Mouse (Mus musculus) intestine, embryonic 14.5 days (tissue): ENCODE results near the gene Rab4b. TPM values are rescaled to one million over a fixed set of nuclear protein-coding genes. Genes with fewer than 3 reads are reported as not detected.
A peak's percentile ranks its signal among the peaks of the same experiment; 100 is the strongest.

Experiments used
- ATAC-seq: fragments of 200-750 bp; cut with Nextera tagmentation; replicated peaks from 2 replicates; pipeline ENCODE4 v1.8.0; 2017; ENCODE audit warnings: low read depth, moderate number of reproducible peaks, moderate TSS enrichment, moderate library complexity; ENCODE audit not compliant: low FRiP score, low TSS enrichment
- DNase-seq: peaks from one replicate; pipeline ENCODE4 v3.0.0-alpha.2; 2018; ENCODE audit warnings: low spot score
- H3K27ac ChIP-seq: fragments of 300-500 bp; sonication (generic); 2 replicates; pipeline ENCODE4 v1.5.1; 2014; ENCODE audit warnings: low read depth, mild to moderate bottlenecking, control low read depth
- H3K27me3 ChIP-seq: fragments of 300-500 bp; sonication (generic); replicated peaks from 2 replicates; pipeline ENCODE4 v1.6.1; 2014; ENCODE audit warnings: low read length, control low read depth; ENCODE audit not compliant: control insufficient read depth, insufficient read depth
- H3K36me3 ChIP-seq: fragments of 300-500 bp; sonication (generic); 2 replicates; pipeline ENCODE4 v1.6.1; 2014; ENCODE audit warnings: low read length, control low read depth; ENCODE audit not compliant: control insufficient read depth, insufficient read depth
- H3K4me1 ChIP-seq: fragments of 300-500 bp; sonication (generic); replicated peaks from 2 replicates; pipeline ENCODE4 v1.6.1; 2014; ENCODE audit warnings: low read length, control low read depth, mixed read lengths; ENCODE audit not compliant: control insufficient read depth, insufficient read depth
- H3K4me2 ChIP-seq: fragments of 300-500 bp; sonication (generic); 2 replicates; pipeline ENCODE4 v1.6.1; 2014; ENCODE audit warnings: low read length
- H3K4me3 ChIP-seq: fragments of 300-500 bp; sonication (generic); 2 replicates; pipeline ENCODE4 v1.5.1; 2014; ENCODE audit warnings: low read depth, low read length, control low read depth, mixed read lengths
- H3K9ac ChIP-seq: fragments of 300-500 bp; sonication (generic); 2 replicates; pipeline ENCODE4 v1.6.1; 2014; ENCODE audit warnings: mild to moderate bottlenecking, low read length
- H3K9me3 ChIP-seq: fragments of 300-500 bp; sonication (generic); 2 replicates; pipeline ENCODE4 v1.6.1; 2016; ENCODE audit warnings: low read length, control low read depth; ENCODE audit not compliant: control insufficient read depth
- WGBS: fragments of 180-500 bp; shearing (Covaris S2); extraction: QIAGEN DNeasy Blood & Tissue Kit; methylation state at CpG from one replicate; pipeline ENCODE4 v1.1.7; 2014; 5-methylcytosine and 5-hydroxymethylcytosine counted together
- polyA plus RNA-seq: library from polyadenylated mRNA; unstranded; fragments of >200 nt; fragmentation: Nextera tagmentation; extraction: Ambion mirVana; gene quantifications from 2 replicates; pipeline ENCODE4 v1.2.1, GENCODE M21; 2014

The Rab4b gene
- polyA plus RNA-seq, 1 experiment from 2014 or later = 59.8 TPM

DNA sequence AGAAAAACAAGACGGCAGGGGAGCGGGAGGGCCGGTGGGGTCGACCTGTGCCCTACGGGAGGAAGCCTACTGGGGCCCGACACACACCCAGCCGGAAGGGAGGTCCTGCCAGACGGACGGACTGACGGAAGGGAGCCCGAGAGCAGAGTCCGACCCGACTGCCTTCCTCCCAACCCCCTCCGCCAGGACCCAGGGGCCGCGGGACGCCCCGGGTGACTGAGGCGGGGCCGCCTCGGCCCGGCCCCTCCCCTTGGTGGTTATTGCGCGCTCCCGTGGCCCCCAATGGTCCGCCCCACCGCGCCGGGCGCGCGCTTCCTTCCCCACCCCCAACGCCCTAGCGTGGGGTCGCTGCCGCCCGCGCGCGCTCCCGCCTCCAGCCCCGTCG lies 12.5 kb downstream of the Rab4b start:
- Histone ChIP-seq H3K36me3 (peaks cover 43% of the 10 kb centered on the region), H3K27me3 (no peaks in the 10 kb centered on the region), H3K4me1 (peaks cover 35% of the 10 kb centered on the region), H3K9ac (peak overlapping the region; percentile 87), H3K4me3 (peak overlapping the region; percentile 72), H3K4me2 (peak overlapping the region; percentile 89), H3K9me3 (no peaks in the 10 kb centered on the region), H3K27ac (peak overlapping the region; percentile 98)
- WGBS = 1% methylated on average over 25 of the region's 43 CpGs
- ATAC-seq (peak; percentile 84), DNase-seq (no peak)

DNA sequence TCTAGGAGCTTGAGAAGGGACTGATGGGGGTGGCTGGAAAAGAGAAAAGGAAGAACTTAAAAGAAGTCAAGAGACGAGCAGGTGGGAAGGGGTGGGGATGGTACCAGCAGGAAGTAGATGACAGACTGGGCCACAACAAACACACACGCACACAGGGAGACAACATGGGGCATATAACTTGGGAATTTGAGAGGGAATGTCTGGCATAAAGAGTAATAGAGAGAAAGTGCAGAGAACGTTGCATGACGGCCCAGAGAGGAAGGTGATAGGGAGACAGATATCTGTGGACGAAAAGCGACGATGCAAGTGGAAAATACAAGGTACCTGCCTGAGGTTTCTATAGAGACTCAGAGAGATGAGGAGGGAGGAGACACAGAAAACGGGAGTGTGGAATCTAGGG lies 13.0 kb downstream of the Rab4b start:
- no peaks in the 10 kb centered on the region for H3K27me3 ChIP-seq
- H3K36me3 ChIP-seq = peaks cover 38% of the 10 kb centered on the region
- peak overlapping the region; percentile 72 for H3K4me3 ChIP-seq
- peaks cover 35% of the 10 kb centered on the region for H3K4me1 ChIP-seq
- peak overlapping the region; percentile 98 for H3K27ac ChIP-seq
- H3K4me2 ChIP-seq = peak overlapping the region; percentile 89
- DNase-seq (no peak), ATAC-seq (no peak)
- peak overlapping the region; percentile 87 for H3K9ac ChIP-seq
- 2% methylated on average over 8 of the region's 8 CpGs for WGBS
- no peaks in the 10 kb centered on the region for H3K9me3 ChIP-seq

DNA sequence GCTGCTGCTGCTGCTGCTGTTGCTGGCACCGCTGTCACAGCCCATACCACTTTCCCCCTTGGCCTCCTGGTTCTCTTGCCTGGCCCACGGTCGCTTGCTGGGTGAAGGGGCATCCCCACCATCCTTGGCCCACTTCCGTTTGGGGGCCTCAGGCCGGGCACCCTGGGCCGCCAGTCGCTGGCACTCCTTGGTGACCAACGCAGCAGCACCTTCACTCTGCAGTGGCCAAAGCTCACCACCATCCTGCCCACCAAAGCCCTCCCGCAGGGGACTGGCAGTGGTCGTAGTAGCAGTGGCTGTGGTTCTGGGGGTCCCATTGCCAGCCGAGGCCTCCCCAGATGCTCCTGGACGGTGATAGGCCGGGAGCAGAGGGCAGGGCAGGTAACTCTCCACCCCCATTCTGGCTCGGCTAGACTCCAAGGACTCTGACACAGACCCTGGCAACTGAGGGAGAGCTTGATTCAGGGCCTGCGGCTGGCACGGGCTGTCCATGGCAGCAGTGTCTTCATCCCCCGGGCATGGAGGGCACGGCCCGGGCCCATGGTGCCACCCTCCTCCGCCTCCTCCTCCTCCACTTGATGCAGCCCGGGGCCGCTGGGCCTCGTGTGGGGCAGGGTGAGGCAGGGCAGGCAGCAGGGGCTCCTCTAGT lies 13.6 kb downstream of the Rab4b start:
- Histone ChIP-seq H3K4me3 (peak overlapping the region; percentile 72), H3K4me1 (peaks cover 39% of the 10 kb centered on the region), H3K27me3 (no peaks in the 10 kb centered on the region), H3K36me3 (peaks cover 36% of the 10 kb centered on the region), H3K9ac (peak overlapping the region; percentile 87), H3K4me2 (peak overlapping the region; percentile 89), H3K27ac (no peak overlapping the region), H3K9me3 (no peaks in the 10 kb centered on the region)
- no peak for DNase-seq
- ATAC-seq = no peak
- 73% methylated on average over 22 of the region's 23 CpGs for WGBS

DNA sequence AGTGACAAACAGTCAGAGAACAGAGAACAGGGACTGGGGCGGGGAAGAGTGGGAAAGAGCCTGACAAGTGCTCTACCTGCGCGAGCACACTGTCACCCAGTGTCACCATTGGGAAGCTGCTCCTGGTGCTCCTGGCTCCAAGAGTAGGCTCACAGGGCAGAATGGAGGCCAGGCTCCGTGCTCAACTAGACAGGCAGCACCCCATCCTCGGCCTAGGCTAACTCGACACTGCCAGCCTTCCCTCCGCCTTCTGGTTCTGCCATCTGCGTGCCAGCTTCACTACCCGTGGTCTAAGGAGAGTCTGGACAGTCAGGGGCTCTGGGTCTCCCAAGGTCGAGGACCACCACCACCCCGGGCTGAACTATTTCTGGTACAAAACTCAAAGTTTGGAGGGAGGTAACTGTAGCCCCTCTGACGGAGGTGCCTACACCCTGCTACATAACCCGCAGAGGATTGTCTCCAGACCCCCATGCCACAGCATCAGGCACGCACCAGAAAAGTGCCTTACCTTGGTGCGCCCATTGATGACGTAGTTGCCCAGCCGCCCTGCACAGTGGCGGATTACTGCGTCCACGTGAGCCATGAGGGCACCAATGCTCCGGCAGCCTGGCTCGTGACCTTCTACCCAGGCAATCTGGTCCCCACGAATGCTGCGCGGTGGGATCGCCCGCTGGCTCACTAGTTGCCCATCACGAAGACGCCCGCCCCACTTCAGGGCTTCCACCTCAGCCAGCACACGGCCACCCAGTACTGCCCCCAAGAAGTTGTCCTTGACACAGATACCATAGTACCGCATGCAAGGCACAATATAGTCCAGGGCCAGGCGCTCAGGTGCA lies 14.4 kb downstream of the Rab4b start:
- Histone ChIP-seq H3K27me3 (no peaks in the 10 kb centered on the region), H3K36me3 (peaks cover 36% of the 10 kb centered on the region), H3K27ac (no peak overlapping the region), H3K4me3 (peak overlapping the region; percentile 72; the same call in 1 of the 2 replicates), H3K9me3 (no peaks in the 10 kb centered on the region), H3K9ac (0 out of 2 replicates have a peak overlapping the region, but pooled peaks have one; percentile 13), H3K4me1 (peaks cover 41% of the 10 kb centered on the region), H3K4me2 (peak overlapping the region; percentile 89)
- DNase-seq (no peak), ATAC-seq (no peak)
- 77% methylated on average over 33 of the region's 33 CpGs for WGBS

DNA sequence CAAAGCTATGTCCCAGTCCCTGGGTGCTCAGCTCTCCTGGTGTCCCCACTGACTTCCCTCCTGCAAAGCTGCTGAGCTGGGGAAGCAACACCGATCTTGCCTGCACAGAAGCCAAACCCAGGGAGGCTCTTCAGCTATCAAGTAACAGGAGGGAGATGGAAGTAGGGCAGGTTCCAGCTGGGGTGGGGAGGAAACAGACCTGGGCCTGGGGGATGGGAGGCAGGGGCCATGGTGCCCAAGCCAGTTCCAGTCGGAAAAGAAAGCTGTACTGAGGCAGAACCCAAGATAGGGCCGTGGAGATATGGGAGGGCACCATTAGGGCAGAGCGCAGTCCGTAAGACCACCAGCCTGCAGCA lies 15.3 kb downstream of the Rab4b start:
- Histone ChIP-seq H3K9me3 (no peaks in the 10 kb centered on the region), H3K4me1 (peaks cover 41% of the 10 kb centered on the region), H3K27ac (no peak overlapping the region), H3K4me3 (no peak overlapping the region), H3K4me2 (peak overlapping the region; percentile 89), H3K27me3 (no peaks in the 10 kb centered on the region), H3K9ac (0 out of 2 replicates have a peak overlapping the region, but pooled peaks have one; percentile 13), H3K36me3 (peaks cover 44% of the 10 kb centered on the region)
- DNase-seq (no peak), ATAC-seq (no peak)
- 80% methylated on average over 5 of the region's 5 CpGs for whole genome bisulfite sequencing

DNA sequence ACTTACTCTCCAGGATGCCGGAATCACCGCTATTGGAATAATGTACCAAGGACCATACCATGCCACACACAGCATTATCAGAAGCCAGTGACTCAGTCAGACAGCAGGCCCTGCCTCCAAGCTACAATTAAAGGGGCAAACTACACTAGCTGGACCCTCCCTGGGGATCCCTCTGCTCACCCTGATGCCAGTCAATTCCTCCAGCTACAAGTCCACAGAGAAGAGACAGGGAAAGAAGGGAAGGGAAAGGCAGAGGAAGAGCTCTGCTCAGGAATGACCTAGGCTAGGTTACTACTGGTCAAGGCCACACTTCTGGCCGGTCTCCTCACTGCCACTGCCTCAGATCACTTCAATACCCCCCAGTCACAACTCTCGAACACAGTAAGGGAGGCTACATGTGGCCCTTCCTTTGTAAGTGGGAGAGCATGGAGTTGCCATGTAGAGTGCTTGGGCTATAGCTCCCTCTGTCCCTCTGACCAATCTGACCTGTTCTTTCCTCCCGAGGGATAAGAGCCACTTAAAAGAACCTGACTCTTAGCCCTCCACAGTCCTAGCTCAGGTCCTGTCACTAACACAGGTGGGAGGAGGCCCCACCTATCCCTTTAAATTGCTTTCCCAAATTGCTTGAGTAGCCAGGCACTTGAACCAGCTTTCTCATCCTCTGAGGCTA lies 15.8 kb downstream of the Rab4b start:
- Histone ChIP-seq H3K27me3 (no peaks in the 10 kb centered on the region), H3K36me3 (peaks cover 49% of the 10 kb centered on the region), H3K9ac (no peak overlapping the region), H3K9me3 (no peaks in the 10 kb centered on the region), H3K4me3 (no peak overlapping the region), H3K4me1 (peaks cover 41% of the 10 kb centered on the region), H3K4me2 (peak overlapping the region; percentile 89; the same call in 1 of the 2 replicates), H3K27ac (no peak overlapping the region)
- no peak for ATAC-seq
- no peak for DNase-seq
- 79% methylated on average over 5 of the region's 5 CpGs for WGBS

DNA sequence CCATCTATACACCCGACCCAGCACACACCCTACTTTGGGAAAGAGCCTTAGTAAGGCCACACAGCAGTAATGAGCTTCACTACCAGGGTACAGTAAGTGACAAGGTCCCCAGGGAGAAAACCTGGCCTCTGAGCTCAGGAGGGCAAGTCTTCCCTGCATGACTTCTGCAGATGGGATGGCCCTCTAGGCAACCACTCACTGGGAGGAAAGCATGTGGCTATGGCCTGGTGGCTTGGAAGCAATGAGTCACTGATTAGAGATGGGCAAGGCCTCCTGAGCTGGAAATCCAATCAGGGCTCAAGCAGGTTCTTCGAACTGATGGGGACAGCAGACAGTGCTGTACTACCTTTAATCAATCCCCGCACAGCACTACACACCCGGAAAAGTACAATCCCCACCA lies 17.0 kb downstream of the Rab4b start:
- no peak overlapping the region for H3K27ac ChIP-seq
- DNase-seq (no peak), ATAC-seq (no peak)
- H3K27me3 ChIP-seq = no peaks in the 10 kb centered on the region
- H3K9me3 ChIP-seq = no peaks in the 10 kb centered on the region
- peaks cover 37% of the 10 kb centered on the region for H3K4me1 ChIP-seq
- 83% methylated on average over 4 of the region's 4 CpGs for WGBS
- peaks cover 57% of the 10 kb centered on the region for H3K36me3 ChIP-seq
- no peak overlapping the region for H3K4me3 ChIP-seq
- H3K9ac ChIP-seq = no peak overlapping the region
- no peak overlapping the region for H3K4me2 ChIP-seq

DNA sequence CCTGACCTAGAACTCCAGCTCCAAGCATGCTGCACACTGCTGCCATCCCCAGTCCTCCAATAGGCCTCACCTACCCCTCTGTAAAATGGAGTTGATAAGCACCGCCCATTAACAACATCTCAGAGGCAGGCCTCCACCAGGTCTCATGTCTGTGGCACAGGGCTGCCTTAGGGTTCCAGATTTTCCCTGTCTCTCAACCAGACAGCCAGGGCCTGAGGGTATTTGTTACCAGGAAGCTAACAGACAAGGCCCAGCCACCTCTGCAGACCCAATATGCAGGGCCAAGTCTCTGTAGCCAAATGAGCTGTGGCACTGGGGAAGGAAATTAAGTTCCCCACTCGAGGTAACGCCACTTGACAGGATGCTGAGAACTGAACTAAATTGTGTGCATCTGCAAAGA lies 17.8 kb downstream of the Rab4b start:
- Histone ChIP-seq H3K4me3 (no peak overlapping the region), H3K9me3 (no peaks in the 10 kb centered on the region), H3K27me3 (no peaks in the 10 kb centered on the region), H3K9ac (no peak overlapping the region), H3K4me2 (no peak overlapping the region), H3K4me1 (peaks cover 37% of the 10 kb centered on the region), H3K27ac (peak overlapping the region; percentile 2; the same call in 1 of the 2 replicates), H3K36me3 (peaks cover 57% of the 10 kb centered on the region)
- 84% methylated on average over 3 of the region's 3 CpGs for WGBS
- ATAC-seq (no peak), DNase-seq (no peak)
